Mouse (Mus musculus): ENCODE results near the gene Isy1.

GRCm38 (mm10) chr6:87839797-87840341, 1.3 kb upstream of the Isy1 start:
- TF ChIP-seq CTCF (IDR thresholded peaks at IDR 0.05; ENCODE audit: low read depth, low read length) (no peak), POLR2A (IDR thresholded peaks at IDR 0.05; ENCODE audit: extremely low read depth, insufficient read depth, low read length) (no peak)

Measured in liver, adult 2 months (tissue).